Mouse (Mus musculus) embryo, embryonic 10.5 days (tissue): Measurements from ENCODE around the gene Ass1.

Experiments
- DNase-seq: peaks from one replicate; pipeline ENCODE4 v3.0.0-alpha.2; 2015; ENCODE audit warnings: low spot score

The Ass1 gene

DNA sequence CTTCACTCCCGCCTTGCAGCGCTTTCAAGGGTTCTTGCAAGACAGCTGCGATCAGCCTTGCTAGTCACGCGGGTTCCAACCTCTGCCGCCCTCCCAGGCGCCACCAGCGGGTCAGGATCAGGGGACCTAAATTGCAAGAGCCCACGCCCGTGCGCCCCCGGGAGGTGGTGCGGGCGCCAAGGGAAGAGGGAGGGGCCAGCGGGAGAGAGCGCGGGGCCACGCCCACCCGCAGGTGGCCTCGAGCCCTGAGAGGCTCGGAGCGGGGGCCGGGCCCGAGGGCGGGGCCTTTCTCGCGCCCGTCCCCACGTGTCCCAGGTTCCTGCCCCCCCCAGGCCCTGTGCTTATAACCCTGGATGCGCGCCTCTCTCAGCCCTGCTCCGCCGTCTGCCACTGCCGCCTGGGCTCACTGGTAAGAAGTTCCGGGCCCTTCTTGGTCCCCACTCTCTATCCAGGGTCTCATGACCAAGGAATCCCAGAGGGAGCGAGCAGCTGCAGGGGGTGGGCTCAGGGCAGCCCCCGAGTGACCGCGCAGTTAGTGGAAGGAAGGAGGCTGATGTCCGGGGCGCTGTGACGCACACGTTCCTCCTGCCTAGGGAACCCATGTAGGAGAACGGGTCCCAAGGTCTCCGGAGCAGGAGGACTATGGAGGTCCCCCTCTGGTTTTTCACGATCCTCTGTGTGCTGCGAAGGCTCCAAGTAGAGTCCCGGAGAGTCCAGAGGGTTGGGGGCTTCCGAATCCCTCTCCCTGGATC lies at the start of gene Ass1:
TSS of gene Ass1 (plus strand) at position 277 of the 752 bp plus-strand sequence.
- peak; percentile 70 for DNase-seq

DNA sequence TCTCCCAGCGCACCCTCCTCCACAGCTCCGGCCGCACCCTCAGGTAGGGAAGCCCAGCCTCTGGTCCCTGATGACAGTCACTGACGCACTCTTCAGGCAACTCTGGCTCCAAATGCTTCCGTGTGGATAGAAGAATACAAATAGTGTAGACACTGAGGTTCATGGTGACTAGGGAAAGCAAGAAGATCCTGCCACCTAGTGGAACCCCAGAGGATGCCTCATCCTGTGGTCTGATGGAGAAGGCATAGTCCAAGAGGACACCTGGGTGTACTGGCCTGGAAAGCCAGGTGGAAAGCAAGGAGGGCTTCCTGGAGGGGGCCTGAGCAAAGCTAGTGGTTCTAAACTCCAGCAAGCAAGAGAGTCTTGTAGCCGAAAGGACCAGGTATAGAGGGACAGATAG lies 49.1 kb upstream of the Ass1 start:
- peak; percentile 23 for DNase-seq

DNA sequence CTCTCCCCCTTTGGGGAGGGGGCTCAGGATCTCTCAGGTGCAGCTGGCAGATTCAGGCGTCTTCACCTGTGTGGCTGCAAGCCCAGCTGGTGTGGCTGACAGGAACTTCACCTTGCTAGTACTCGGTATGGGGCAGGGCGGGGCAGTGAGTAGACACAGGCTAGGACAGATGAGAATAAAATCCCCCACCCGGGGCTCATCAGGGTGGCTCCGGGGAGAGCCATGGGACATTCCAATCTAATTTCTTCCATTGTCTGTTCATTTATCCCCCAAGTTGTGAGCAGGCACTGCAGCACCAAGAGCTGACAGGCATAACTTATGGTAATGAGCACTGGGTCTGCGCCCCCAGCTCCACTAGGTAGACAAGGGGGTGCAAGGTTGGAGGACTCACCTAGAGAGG lies 47.4 kb upstream of the Ass1 start:
- no peak for DNase-seq

- DNase-seq, result no peak
Measured at GRCm38 (mm10) chr2:31431477-31431876, 38.5 kb upstream of the Ass1 start.

- no peak for DNase-seq
Measured at GRCm38 (mm10) chr2:31434746-31435145, 35.3 kb upstream of the Ass1 start.

DNA sequence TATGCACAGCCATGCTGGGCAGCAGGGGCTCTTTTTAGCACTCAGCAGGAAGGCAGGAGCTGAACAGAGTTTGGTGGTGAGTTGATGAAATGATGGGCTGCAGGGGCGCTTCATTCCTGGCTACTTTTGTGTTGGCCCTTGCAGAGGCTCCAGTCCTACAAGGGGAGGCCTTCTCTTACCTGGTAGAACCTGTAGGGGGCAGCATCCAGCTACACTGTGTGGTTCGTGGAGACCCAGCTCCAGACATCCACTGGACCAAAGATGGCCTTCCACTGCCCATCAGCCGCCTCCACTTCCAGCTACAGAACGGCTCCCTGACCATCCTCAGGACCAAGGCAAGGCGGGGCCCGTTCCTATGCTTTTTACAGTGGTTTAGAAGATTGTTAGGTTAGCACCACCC lies 34.4 kb upstream of the Ass1 start:
- DNase-seq, result peak; percentile 85

GRCm38 (mm10) chr2:31437480-31438245 lies 32.3 kb upstream of the Ass1 start:
- peak; percentile 30 for DNase-seq

DNA sequence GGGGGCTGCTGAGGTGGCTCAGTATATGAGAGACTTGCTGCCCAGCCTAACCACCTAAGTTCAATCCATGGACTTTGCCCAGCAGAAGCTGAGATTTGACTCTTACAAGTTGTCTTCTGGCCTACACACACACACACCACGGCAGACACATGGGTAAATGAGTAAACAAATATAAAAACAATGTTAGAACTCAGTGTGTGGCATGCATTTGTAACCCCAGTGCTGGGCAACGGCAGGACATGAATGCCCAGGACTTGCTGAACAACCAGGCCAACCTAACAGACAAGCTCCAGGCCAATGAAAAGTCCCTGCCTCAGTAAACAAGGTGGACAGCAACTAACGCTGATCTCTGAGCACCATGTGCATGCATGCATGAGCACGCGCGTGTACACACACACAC lies 30.4 kb upstream of the Ass1 start:
- no peak for DNase-seq

- no peak for DNase-seq
Measured at GRCm38 (mm10) chr2:31442480-31443160, 27.4 kb upstream of the Ass1 start.

DNA sequence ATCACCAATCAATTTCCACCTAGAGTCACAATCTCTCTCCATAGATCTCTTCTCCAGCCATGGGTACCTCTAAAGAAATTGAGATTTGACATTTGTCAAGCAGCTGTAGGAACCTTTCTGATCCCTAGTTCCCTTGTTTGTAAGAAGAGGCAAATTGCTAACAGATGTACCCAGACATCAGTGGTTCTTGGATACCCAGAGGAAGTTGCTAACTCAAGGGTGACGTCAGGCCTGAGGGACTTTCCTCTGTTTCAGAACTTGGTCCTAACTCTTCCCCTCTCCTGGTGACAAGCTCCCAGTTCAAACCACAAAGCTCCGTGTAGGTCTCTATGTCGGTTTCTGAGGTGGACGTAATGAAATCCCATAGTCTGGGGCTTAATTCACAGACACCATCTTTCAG lies 24.0 kb upstream of the Ass1 start:
- DNase-seq, result no peak

- DNase-seq, result no peak
Measured at GRCm38 (mm10) chr2:31446456-31446855, 23.6 kb upstream of the Ass1 start.

DNA sequence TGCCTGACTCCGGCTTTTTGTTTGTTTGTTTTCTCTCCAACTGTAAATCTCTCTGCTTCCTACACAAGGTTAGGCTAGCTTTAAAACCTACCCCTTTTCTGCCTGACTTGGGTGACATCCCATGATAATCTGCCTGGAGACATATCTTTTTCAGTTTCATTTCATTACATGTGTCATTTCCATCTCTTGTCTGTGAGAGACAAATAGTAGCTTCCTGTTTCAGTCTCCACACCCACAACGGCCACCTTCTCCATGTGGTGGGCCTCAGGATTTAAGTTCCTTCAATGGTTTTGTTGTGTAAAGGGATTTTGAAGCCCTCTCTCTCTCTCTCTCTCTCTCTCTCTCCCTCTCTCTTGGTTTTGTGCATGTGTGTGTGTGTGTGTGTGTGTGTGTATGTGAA lies 22.5 kb upstream of the Ass1 start:
- no peak for DNase-seq

DNA sequence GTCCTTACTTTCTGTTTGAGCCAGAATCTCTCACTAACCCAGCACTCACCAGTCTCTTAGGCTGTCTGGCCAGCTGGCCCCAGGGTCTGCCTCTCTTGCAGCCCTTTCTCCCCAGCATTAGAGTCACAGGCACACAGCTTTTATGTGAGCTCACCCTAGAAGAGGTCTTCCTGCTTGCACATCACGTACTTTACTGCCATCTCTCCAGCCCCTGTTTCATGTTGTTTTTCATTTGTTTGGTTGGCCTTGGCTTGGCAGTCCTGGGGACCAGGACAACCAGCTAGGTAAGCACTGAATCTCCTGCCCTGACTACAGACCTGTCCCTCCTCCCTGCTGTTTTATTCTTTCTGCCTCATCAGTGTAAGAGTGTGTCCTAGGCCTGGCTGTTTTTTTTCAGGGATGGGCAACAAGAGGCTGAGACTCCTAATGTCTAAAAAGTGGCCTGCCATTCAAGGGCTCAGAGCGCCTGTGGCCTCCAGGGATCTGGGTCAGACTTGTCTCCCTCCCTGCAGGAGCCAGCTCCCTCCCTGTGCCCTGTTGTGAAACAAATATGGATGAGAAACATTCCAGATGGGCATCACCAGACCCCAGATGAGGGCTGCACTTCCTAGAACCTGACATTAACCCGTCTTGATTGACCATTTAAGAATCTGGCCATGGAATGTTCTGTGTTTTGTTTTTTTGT lies 21.1 kb upstream of the Ass1 start:
- no peak for DNase-seq

GRCm38 (mm10) chr2:31449441-31449815 lies 20.6 kb upstream of the Ass1 start:
- DNase-seq, result no peak

- DNase-seq, result no peak
Measured at GRCm38 (mm10) chr2:31449902-31450301, 20.1 kb upstream of the Ass1 start.

GRCm38 (mm10) chr2:31450661-31451060 lies 19.3 kb upstream of the Ass1 start:
- no peak for DNase-seq

DNA sequence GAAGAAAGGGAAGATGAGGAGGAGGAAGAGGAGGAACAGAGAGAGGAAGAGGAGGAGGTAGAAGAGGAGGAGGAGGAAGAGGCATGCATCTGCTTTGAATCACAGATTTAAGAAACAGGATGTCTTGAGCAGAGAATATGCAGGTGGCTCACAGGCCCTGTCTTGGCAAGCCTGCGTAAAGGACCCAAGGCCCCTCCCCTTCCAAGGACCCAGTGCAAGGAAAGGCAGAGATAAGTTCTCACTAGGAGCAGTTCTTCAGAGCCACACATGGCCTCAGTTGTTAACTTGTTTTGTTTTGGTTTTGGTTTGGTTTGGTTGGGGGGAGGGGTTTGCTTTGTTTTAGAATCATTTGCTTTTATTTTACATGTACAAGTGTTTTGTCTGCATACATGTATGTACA lies 18.5 kb upstream of the Ass1 start:
- no peak for DNase-seq

- DNase-seq, result no peak
Measured at GRCm38 (mm10) chr2:31453011-31453410, 17.0 kb upstream of the Ass1 start.

GRCm38 (mm10) chr2:31453559-31454177 lies 16.3 kb upstream of the Ass1 start:
- peak; percentile 57 for DNase-seq

- DNase-seq, result no peak
Measured at GRCm38 (mm10) chr2:31454280-31454679, 15.7 kb upstream of the Ass1 start.

GRCm38 (mm10) chr2:31455418-31455817 lies 14.6 kb upstream of the Ass1 start:
- no peak for DNase-seq

DNA sequence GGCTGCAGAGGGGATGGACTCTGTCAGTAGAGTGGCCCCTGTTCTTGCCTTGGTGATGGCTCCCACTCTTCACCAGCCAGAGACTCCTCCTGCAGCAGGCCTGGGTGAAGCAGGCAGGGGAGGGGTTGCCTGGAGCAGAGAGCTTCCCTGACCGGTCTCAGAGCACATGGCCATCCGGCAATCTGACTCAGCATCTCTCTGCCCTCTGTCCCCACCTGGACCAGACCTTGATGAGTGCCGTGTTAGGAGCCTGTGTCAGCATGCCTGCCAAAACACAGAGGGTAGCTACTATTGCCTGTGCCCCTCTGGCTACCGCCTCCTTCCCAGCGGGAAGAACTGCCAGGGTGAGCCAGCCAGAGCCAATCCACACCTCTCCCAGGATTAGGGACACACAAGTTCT lies 11.5 kb upstream of the Ass1 start:
- DNase-seq, result no peak
